10 mouse cellular contexts compared by ENCODE assay signal in the genomic region with DNA sequence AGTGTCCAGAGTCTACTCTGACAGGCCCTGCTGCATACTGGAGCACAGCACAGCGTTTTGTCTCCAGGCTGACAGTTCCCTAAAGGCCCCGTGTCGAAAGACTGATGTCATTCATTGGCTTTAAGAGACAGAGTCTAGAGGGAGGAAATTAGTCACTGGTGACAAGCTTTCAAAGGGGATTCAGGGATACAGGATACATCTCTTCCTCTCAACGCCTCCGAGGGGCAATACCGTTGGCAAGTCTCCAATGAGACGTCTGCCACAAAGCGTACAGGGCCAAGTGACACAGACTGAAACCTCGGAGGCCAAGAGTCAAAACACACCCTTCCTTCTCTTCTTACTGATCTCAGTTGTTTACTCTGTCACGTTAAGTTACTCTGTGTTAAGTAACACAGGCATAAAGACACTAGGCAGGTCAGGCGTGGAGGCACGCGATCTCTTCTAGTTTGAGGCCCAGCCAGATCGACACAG. TPM values are rescaled to one million over a fixed set of nuclear protein-coding genes. Genes with fewer than 3 reads are reported as not detected.
DNase-seq lines count a peak whose midpoint lies in the region; ATAC-seq and TF ChIP-seq lines count a peak whose summit lies in the region.
"Had no signal": no experiment of that assay in that cellular context is flagged by ENCODE, and none has a peak within 500 bp of the region (broad histone marks: within the 10 kb centered on the region; RNA-seq: fewer than 3 reads in every experiment).

No protein-coding gene starts in this region.

- WGBS in heart, adult 2 months = 26% methylated on average over 14 of the region's 14 CpGs

- H3K27ac ChIP-seq in MEL (ENCODE audit: control insufficient read depth, low read depth, low read length) = peak overlapping the region; percentile 82
- peak overlapping the region; percentile 67 for H3K27ac ChIP-seq in heart, adult 2 months
- H3K27ac ChIP-seq: neural tube, embryonic 12.5 days had no signal

- TF ChIP-seq RAD21 in MEL (IDR thresholded peaks at IDR 0.05; ENCODE audit: low read depth, low read length) = no peak

- peak; percentile 56 for ATAC-seq in megakaryocyte progenitor cell, adult 5-6 weeks (replicated peaks; ENCODE audit: poor library complexity)
- no peak for ATAC-seq in cerebellum, adult (ENCODE audit: insufficient number of reproducible peaks, low FRiP score, low TSS enrichment)
- ATAC-seq in erythroblast, adult 5-6 weeks (replicated peaks; ENCODE audit: low FRiP score, poor library complexity, severe bottlenecking) = no peak

- no peaks in the 10 kb centered on the region for H3K79me2 ChIP-seq in MEL (ENCODE audit: control insufficient read depth, insufficient read depth, low read length, poor library complexity)
- H3K79me2 ChIP-seq in heart, adult 2 months (replicated peaks; ENCODE audit: control insufficient read depth, insufficient read depth, low read length) = no peaks in the 10 kb centered on the region

- TF ChIP-seq POLR2A in MEL (IDR thresholded peaks at IDR 0.05; ENCODE audit: control insufficient read depth in 1 of 2, insufficient read depth in 1 of 2, low read depth in 1 of 2, low read length in 2 of 2, poor library complexity in 1 of 2) = no peak
- TF ChIP-seq POLR2A in heart, adult 2 months (IDR thresholded peaks at IDR 0.05; ENCODE audit: insufficient read depth, low read depth, low read length) = peak; percentile 61; the same call in 1 of the 2 replicates

- H3K36me3 ChIP-seq in MEL (ENCODE audit: control insufficient read depth in 1 of 2, insufficient read depth in 2 of 2, low read length in 2 of 2) = peaks cover 0 to 15% of the 10 kb centered on the region in 2 experiments; a peak in 2 of 4 replicates
- no peaks in the 10 kb centered on the region for H3K36me3 ChIP-seq in heart, adult 2 months (ENCODE audit: control insufficient read depth, insufficient read depth, low read length)
- H3K36me3 ChIP-seq: neural tube, embryonic 12.5 days had no signal

- TF ChIP-seq EP300 in MEL (IDR thresholded peaks at IDR 0.05; ENCODE audit: low read depth in 1 of 2, low read length in 2 of 2) = peak in 1 of 2 experiments; percentile 34; a peak in 1 of 4 replicates
- peak; percentile 84 for TF ChIP-seq EP300 in heart, adult 2 months (IDR thresholded peaks at IDR 0.05; ENCODE audit: insufficient read depth, low read depth, low read length)

- intact Hi-C loops in heart, adult 2 months (cut with DNase I) = loop anchor here (5.0 kb wide), 1 partner anchor 53 kb away; no protein-coding TSS in a partner anchor

- peak; percentile 97 for DNase-seq in 416B (ENCODE audit: low read depth)
- DNase-seq in MEL (ENCODE audit: low read depth, low spot score) = peak; percentile 74
- peak; percentile 74 to 85 for DNase-seq in heart, adult 2 months
- peak; percentile 77 for DNase-seq in kidney, adult 9 months
- no peak for DNase-seq in cerebellum, postnatal 36 days

- peak overlapping the region; percentile 31 to 34 for H3K4me3 ChIP-seq in MEL (ENCODE audit: control insufficient read depth in 1 of 2, insufficient read depth in 1 of 2, low read depth in 2 of 2, low read length in 2 of 2)
- no peak overlapping the region for H3K4me3 ChIP-seq in heart, adult 2 months
- H3K4me3 ChIP-seq: neural tube, embryonic 12.5 days had no signal

- no peaks in the 10 kb centered on the region for H3K27me3 ChIP-seq in MEL (ENCODE audit: control insufficient read depth in 1 of 2, insufficient read depth in 2 of 2, low read length in 2 of 2)
- no peaks in the 10 kb centered on the region for H3K27me3 ChIP-seq in heart, adult 2 months (ENCODE audit: control insufficient read depth, insufficient read depth, low read length)
- H3K27me3 ChIP-seq: neural tube, embryonic 12.5 days had no signal

- H3K9me3 ChIP-seq in MEL (replicated peaks; ENCODE audit: insufficient read depth, low read length) = no peaks in the 10 kb centered on the region
- H3K9me3 ChIP-seq: neural tube, embryonic 12.5 days had no signal

- H3K9ac ChIP-seq in MEL (ENCODE audit: control insufficient read depth, low read depth, low read length, poor library complexity, severe bottlenecking) = peak overlapping the region; percentile 34
- H3K9ac ChIP-seq in heart, adult 2 months (ENCODE audit: low read depth, low read length) = no peak overlapping the region
- H3K9ac ChIP-seq: neural tube, embryonic 12.5 days had no signal

- peaks cover 6 to 39% of the 10 kb centered on the region in 2 experiments for H3K4me1 ChIP-seq in MEL (ENCODE audit: control insufficient read depth in 1 of 2, insufficient read depth in 2 of 2, low read length in 2 of 2)
- H3K4me1 ChIP-seq in heart, adult 2 months (ENCODE audit: control insufficient read depth, insufficient read depth, low read length) = peaks cover 4% of the 10 kb centered on the region

- TF ChIP-seq CTCF in MEL (IDR thresholded peaks at IDR 0.05 in 2 of 3, conservative IDR thresholded peaks at IDR 0.05 in 1 of 3; ENCODE audit: control insufficient read depth in 1 of 3, insufficient read depth in 1 of 3, low read depth in 2 of 3, low read length in 3 of 3, poor library complexity in 1 of 3, severe bottlenecking in 1 of 3) = no peak
- no peak for TF ChIP-seq CTCF in heart, adult 2 months (IDR thresholded peaks at IDR 0.05)

TF ChIP-seq in MEL, 35 proteins besides CTCF, POLR2A, EP300 and RAD21:
- TF ChIP-seq CHD2 (IDR thresholded peaks at IDR 0.05; ENCODE audit: low read length) = no peak
- no peak for TF ChIP-seq TBP (IDR thresholded peaks at IDR 0.05; ENCODE audit: low read depth, low read length)
- TF ChIP-seq ETS1 (IDR thresholded peaks at IDR 0.05; ENCODE audit: low read depth, low read length) = peak; percentile 23; the same call in 1 of the 2 replicates
- no peak; the same call in 1 of the 2 replicates for TF ChIP-seq MXI1 (IDR thresholded peaks at IDR 0.05; ENCODE audit: low read depth, low read length)
- TF ChIP-seq ELF1 (IDR thresholded peaks at IDR 0.05; ENCODE audit: low read depth, low read length) = no peak

RNA-seq across cellular contexts. Expression of a gene that starts 10.6 kb away (rescaled TPM):
- 23.6 and 31.8 TPM in 2 replicates for total RNA-seq in MEL (2012; rRNA removed)
- polyA plus RNA-seq in MEL (2012; ENCODE audit: insufficient read depth in 1 of 2, insufficient read length in 2 of 2, low read depth in 1 of 2, low replicate concordance in 2 of 2, missing spikeins in 1 of 2) = 10 to 100 TPM in 1 of 2 experiments, not detected in 1; 19.3 TPM
- 10 to 100 TPM; 16.3 TPM for total RNA-seq in heart, adult 2 months (2021)
- polyA plus RNA-seq in heart, adult 2 months (2012; rRNA removed) = 12.7 and 13.3 TPM in 2 replicates
- 11.3 and 12.5 TPM in 2 replicates for total RNA-seq in megakaryocyte progenitor cell, adult 5-6 weeks (2015)
- 12.5 and 12.8 TPM in 2 replicates for total RNA-seq in megakaryocyte progenitor cell, adult 5-6 weeks (2017)
- 2.3 and 8.1 TPM in 2 replicates for total RNA-seq in erythroblast, adult 5-6 weeks (2015; ENCODE audit: low replicate concordance)
- 1.7 and 5.4 TPM in 2 replicates for total RNA-seq in erythroblast, adult 5-6 weeks (2017; ENCODE audit: low replicate concordance)

RNA-seq across cellular contexts. Expression of a gene that starts 21.6 kb away (rescaled TPM):
- 3.7 and 5.8 TPM in 2 replicates for total RNA-seq in MEL (2012; rRNA removed)
- 1 to 10 TPM in 1 of 2 experiments, not detected in 1; 6.9 TPM for polyA plus RNA-seq in MEL (2012; ENCODE audit: insufficient read depth in 1 of 2, insufficient read length in 2 of 2, low read depth in 1 of 2, low replicate concordance in 2 of 2, missing spikeins in 1 of 2)
- total RNA-seq in heart, adult 2 months (2021) = 10 to 100 TPM; 12.3 to 15.7 TPM
- polyA plus RNA-seq in heart, adult 2 months (2012; rRNA removed) = 7.4 and 9.6 TPM in 2 replicates
- 20.9 and 26.1 TPM in 2 replicates for total RNA-seq in megakaryocyte progenitor cell, adult 5-6 weeks (2015)
- 16.2 and 20.3 TPM in 2 replicates for total RNA-seq in megakaryocyte progenitor cell, adult 5-6 weeks (2017)
- 6.5 and 7.5 TPM in 2 replicates for total RNA-seq in erythroblast, adult 5-6 weeks (2015; ENCODE audit: low replicate concordance)
- 3.7 and 4.0 TPM in 2 replicates for total RNA-seq in erythroblast, adult 5-6 weeks (2017; ENCODE audit: low replicate concordance)

RNA-seq across cellular contexts. Expression of a gene that starts 30.4 kb away (rescaled TPM):
- total RNA-seq in MEL (2012; rRNA removed) = not detected in 2 replicates
- not detected for polyA plus RNA-seq in MEL (2012; ENCODE audit: insufficient read depth in 1 of 2, insufficient read length in 2 of 2, low read depth in 1 of 2, low replicate concordance in 2 of 2, missing spikeins in 1 of 2)
- total RNA-seq in heart, adult 2 months (2021) = not detected
- not detected in 2 replicates for polyA plus RNA-seq in heart, adult 2 months (2012; rRNA removed)
- total RNA-seq in megakaryocyte progenitor cell, adult 5-6 weeks (2015) = not detected in 2 replicates
- total RNA-seq in megakaryocyte progenitor cell, adult 5-6 weeks (2017) = not detected in 2 replicates
- not detected in 2 replicates for total RNA-seq in erythroblast, adult 5-6 weeks (2015; ENCODE audit: low replicate concordance)
- not detected in 2 replicates for total RNA-seq in erythroblast, adult 5-6 weeks (2017; ENCODE audit: low replicate concordance)
- polyA plus RNA-seq: cortical plate, adult 2 months; neural tube, embryonic 12.5 days had no signal

Comparison
In these comparisons a context has a peak if more than half of its experiments do, and no peak if none do; other contexts are left out.
1. DNase-seq: peak in 416B (single experiment), MEL (single experiment), heart, adult 2 months (2 of 2) and kidney, adult 9 months (single experiment); none in cerebellum, postnatal 36 days (0 of 2).